Mouse (Mus musculus) ES-E14 (cell line): ENCODE measurements around the gene Traf4.

ENCODE experiments used
- CHD2 ChIP-seq: IDR thresholded peaks from 2 replicates; pipeline ENCODE4 v1.6.1; 2014; ENCODE audit warnings: mild to moderate bottlenecking, low read depth, low read length, inconsistent platforms
- HCFC1 ChIP-seq: IDR thresholded peaks from 2 replicates; pipeline ENCODE4 v1.6.1; 2012; ENCODE audit warnings: low read length, inconsistent platforms, borderline replicate concordance; ENCODE audit not compliant: insufficient read depth
- MAFK ChIP-seq: IDR thresholded peaks from 2 replicates; pipeline ENCODE4 v1.6.1; 2014; ENCODE audit warnings: mild to moderate bottlenecking, low read depth, low read length, inconsistent platforms; ENCODE audit not compliant: insufficient read depth
- ZC3H11A ChIP-seq: IDR thresholded peaks from 2 replicates; pipeline ENCODE4 v1.6.1; 2012; ENCODE audit warnings: low read depth, mild to moderate bottlenecking, inconsistent platforms, low read length, borderline replicate concordance
- ZNF384 ChIP-seq: IDR thresholded peaks from 2 replicates; pipeline ENCODE4 v1.6.1; 2012; ENCODE audit warnings: low read depth, low read length, inconsistent platforms

- TF ChIP-seq CHD2 (no peak), HCFC1 (no peak), ZNF384 (no peak), ZC3H11A (no peak), MAFK (no peak)
These were observed 27.7 kb upstream of the Traf4 start, which contains the start of gene Proca1 for GRCm38 (mm10) chr11:78193113-78193512.
